Mouse (Mus musculus) spleen, adult 12 weeks (tissue): Measurements from ENCODE around the gene Ace3.

Experiments used
- DNase-seq: peaks from one replicate; pipeline ENCODE4 v3.0.0; 2022; ENCODE audit warnings: low spot score

Gene Ace3

GRCm38 (mm10) chr11:106044349-106044748 is 49.9 kb downstream of the Ace3 start:
- no peak for DNase-seq

- no peak for DNase-seq
These were observed 50.8 kb downstream of the Ace3 start for GRCm38 (mm10) chr11:106045256-106045655.

- no peak for DNase-seq
These were observed 51.3 kb downstream of the Ace3 start for GRCm38 (mm10) chr11:106045780-106046179.

- DNase-seq, result no peak
These were observed 52.1 kb downstream of the Ace3 start for GRCm38 (mm10) chr11:106046584-106046983.

- DNase-seq, result no peak
These were observed 59.4 kb downstream of the Ace3 start for GRCm38 (mm10) chr11:106053921-106054320.

GRCm38 (mm10) chr11:106054600-106054999 is 60.1 kb downstream of the Ace3 start:
- no peak for DNase-seq
